Mouse (Mus musculus) ZHBTc4 (cell line): Measurements from ENCODE around the gene Slc25a21.

Experiments
- DNase-seq: peaks from one replicate; pipeline ENCODE4 v3.0.0-alpha.2; 2011; ENCODE audit warnings: low read depth, low spot score

Slc25a21 gene

DNA sequence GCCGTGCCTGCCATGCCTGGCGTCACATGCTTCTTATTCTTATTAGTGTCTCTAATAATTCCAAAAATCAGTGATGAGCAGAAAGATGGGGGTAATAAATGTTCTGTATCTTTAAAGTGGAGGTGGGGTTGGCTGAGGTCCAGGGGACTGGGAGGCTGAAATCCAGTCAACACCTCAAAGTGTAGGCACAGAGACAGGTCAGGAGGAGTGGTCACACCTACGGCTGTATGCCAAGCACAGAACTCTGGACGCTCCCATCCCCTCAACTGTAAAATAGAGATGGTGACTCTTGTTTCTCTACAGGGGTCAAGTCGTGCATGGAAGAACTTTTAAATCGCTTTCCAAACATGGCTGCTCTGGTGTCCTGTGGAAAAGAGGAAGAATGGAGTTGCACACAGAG is 429.8 kb downstream of the Slc25a21 start:
- no peak for DNase-seq

DNA sequence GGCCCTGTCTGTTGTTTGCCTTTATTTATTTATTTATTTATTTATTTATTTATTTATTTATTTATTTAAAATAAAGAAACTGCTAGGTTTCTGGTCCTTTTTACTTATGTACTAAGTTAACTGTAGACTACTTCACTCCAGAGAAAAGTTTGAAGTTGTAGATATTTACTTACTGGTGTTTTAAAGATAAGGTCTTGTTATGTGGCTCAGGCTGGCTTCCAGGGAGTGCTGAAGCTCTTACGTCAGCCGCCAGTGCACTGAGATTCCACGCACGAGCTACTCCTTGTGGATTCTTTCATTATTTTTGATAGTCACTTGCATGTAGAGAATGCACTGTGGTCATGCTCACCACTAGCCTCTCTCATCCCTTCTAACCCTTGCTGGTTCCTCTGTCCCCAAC is 460.2 kb downstream of the Slc25a21 start:
- no peak for DNase-seq

DNA sequence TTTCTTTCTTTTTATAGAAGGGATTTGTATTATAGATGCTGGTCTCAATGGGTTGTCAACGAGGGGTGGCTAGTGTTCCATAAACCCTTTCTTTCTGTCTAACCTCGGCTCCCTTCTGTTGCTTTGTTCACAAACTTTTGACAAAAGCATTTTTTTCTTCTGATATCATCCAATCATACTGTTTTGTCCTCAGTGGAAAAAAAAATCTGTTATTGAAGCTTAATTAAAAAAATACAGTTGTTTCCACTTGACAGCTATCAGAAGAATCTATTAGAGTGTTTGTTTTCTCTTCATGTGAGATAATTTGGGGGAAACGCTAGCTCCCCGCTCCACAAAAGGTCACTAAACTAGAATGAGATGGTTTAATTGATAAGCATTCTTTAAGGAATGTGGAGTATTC is 469.6 kb downstream of the Slc25a21 start:
- no peak for DNase-seq

DNA sequence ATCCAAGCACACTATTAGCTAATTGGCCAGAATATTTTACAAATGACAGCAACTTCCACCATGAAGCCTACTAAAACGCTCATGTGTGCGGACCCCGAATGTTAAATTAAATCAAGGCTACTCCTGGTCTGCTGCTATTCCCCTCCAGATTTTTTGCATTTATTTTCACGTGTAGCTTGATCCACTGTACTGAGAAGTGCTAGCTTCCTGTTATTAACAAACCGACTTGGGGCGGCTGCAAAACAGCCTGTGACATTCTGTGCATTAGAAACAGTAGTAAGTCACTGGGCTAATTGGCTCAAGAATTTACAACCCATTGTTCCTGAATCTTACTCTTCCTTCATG is 478.6 kb downstream of the Slc25a21 start:
- DNase-seq = no peak

DNA sequence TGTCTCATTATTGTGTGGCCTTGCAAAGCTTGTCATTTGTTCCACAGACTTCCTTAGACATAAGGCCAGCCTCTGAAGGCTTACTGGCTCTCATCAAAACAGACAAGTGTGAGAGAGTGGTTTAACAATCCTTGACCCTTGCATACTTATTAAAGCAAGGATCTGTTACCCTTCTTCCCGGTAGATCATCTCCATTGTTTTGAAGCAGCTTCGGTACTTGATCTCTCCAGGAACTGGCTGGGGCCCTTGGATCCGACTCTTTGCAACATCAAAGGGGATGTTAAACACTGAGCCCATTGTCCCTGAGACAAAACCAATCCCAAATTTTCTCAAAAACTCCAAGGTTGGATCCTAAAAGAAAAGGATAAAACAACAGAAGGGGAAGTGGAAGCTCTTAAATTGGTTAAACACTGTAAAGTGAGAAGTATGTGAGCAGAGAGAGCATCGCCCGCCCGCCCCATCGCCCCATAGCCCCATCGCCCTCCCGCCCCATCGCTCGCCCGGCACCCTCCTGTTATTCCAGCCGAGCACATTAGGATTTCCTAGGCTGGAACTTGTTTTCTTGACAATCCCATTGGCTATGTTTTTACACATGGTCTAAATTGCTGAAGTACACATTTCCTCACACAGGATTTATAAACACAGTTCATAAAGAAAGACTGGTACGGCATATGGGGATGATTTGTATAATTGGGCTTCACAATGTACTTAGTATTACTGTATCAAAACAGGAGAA is 479.1 kb downstream of the Slc25a21 start:
- DNase-seq = peak; percentile 78

DNA sequence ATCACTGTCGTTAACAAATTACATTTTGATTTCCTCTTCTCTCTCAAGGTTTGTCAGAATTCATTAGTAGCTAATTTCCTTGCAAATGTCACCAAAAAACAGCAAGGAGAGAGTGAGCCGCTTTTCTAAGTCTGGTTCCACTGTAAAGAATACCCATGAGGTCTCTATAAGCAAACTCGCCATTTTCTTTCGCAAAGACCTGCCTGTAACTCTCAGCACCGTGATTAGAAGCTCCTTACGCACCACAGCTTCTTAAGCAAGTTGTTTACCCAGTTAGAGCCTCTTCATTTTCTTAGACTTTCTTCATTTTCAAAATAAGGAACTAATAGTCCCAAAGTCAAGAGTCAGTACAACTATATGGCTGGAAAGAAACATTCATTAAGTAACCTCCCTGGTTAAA is 496.3 kb downstream of the Slc25a21 start:
- no peak for DNase-seq

DNA sequence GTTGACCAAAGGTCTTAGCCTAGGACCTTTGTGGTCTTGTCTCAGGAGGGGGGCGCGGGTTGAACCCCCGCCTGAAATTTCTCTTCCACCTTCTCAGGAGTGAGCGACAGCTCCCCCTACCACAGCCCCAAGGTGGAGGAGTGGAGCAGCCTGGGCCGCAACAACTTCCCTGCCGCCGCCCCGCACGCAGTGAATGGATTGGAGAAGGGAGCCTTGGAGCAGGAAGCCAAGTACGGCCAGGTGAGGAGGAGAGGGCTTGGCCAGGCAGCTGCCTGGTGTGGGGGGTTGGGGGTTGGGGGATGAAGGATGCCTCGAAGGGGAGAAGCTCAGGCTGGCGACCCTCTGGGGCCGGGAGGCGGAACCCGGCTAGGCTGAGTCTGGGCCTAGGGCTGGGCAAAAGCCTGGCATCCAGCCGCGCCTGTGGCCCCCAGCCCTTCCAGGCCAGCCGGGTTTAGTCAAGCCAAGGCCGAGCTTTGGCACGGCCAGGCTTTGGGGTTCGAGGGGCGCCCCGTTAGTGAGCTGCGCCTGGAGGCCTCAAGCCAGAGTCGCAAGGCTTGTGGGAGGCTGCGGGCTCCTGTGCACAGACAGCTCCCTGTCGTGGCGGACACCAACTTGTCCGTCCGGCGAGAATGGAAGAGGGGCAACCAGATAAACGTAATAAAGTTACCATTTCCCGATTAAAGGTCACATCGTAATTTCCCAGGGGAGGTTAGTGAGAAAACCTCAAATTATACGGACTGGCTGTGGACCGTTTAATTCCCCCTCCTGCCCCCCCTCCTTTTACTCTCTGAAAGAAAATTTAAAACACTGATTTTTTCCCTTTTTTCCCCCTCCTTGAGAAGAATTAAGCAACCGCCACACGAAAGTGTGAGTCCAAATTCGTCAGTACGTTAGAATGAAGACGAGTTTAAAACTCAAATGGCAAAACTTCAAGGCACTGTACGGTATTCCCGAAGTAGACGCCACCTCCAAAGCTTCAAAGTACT is 497.1 kb downstream of the Slc25a21 start:
- peak; percentile 61 for DNase-seq

DNA sequence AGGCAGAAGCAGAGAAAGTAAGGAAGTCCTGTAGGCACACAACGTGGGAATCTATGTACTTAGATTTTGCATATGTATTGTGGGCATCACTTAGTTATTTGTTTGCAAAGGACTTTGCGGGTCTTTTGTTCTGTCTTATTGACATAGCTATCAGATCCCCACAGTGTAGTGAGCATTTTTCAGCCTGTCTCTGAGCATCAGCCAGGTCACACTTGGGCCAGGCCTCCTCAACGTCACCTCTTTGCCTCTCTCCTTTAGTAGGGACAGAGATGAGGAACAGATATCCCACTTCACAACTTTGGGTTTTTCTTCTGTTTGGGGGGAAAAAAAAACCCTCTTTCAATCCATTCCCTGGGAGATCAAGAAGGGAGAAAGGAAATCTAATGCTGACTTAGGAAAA is 497.9 kb downstream of the Slc25a21 start:
- peak; percentile 5 for DNase-seq

DNA sequence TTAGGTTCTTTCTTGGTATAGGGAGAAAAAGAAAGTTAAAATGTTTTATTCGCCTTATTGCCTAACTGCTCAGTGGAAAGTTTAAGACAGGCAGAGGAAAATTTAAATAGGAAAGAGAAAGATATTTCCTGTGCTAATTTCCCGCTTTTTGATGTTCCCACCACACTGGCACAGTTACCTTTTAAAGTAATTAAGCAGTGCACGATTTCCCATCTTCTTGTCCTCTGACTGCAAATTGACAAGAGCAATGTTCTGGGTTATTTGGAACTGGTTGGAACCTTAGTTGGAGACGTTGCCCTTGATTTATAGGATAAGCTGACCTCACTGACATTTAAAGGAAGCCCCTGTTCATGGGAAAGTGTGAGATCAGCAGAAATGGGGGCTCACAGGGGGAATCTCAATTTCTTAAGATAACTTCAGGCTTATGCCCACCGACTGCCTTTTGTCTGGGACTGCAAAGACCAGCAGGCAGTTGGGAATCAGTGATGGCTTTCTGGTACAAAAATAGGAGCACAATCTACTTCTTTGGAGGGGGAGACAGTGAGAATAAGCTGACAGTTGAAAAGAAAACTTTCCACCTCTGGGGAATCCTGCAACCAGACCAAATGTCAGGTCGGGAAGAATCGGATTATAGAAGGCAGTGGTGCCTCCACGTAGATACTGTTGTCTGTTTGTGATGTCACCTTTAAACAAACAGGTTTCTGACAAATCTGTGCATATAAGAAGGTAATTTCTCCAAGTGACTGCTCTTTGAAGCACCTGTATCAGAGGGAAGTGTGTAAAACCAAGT is 498.9 kb downstream of the Slc25a21 start:
- DNase-seq = no peak

DNA sequence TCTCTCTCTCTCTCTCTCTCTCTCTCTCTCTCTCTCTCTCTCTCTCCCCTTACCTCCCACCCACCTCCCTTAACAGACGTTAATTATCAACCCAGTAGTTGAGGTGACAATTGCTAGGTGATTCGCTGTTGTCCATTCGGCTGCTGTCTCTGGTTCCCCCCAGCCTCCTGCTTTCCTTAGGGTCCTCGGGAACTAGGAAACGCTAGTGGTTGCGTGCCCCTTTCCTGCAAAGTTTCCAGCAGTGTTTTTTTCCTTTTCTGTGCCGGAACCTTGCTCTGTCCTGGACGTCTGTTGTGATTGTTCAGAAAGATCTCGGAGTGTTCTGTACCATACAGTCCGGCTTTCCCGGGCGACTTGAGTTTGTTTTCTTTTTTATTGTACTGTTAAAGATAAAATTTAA is 499.5 kb downstream of the Slc25a21 start:
- peak; percentile 26 for DNase-seq

DNA sequence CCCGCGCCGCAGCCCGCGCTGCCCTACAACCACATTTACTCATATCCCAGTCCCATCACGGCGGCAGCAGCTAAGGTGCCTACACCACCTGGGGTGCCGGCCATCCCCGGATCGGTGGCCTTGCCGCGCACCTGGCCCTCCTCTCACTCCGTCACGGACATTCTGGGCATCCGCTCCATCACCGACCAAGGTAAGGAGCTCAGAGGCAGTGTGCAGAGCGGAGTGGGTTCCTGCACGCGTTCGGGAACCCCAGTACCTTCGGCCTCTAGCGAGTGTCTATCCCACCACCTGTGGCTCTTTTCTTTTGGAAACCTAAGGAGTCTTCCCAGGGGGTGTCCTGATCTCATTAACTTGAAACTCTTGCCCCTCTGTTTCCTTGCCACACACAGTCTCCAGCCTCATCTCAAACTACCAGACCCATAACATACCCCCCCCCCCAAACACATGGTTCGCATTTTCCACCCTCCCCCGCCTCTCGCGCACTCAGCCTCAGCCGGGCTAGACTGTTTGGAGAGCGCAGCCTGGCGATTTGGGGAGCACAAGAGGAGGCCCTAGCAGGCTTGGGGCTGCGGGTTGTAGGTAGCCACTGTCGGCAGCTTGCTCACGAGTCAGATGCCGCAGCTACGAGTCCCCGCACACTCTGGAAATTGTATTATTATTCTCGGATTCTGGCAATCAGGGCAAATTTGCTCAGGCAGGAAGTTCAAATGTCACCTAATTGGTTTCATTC is 500.1 kb downstream of the Slc25a21 start:
- DNase-seq = peak; percentile 52

DNA sequence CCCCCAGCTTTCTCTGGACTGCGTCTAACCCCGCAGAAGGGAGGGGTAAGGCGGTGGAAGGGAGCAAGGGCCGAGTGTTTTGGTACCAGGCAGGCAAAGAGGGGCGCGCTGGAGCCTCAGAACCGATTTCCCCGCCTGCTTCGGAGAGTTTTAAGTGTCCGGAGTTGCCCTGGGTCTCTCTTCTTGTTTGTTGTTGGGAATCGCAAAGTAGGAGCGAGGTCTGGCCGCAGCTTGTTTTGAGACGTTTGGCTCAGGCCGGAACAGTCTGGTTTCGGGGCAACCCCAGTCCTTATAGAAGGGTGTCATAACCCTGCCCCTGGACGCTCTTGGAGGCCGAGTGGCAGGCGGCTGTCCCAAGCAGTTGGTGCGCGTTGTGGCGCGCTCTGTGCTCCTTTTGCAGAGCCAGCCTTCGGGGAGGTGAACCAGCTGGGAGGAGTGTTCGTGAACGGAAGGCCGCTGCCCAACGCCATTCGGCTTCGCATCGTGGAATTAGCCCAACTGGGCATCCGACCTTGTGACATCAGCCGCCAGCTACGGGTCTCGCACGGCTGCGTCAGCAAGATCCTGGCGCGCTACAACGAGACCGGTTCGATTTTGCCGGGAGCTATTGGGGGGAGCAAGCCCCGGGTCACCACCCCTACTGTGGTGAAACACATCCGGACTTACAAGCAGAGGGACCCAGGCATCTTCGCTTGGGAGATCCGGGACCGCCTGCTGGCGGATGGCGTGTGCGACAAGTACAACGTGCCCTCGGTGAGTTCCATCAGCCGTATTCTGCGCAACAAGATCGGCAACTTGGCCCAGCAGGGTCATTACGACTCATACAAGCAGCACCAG is 500.9 kb downstream of the Slc25a21 start:
- peak; percentile 80 for DNase-seq

DNA sequence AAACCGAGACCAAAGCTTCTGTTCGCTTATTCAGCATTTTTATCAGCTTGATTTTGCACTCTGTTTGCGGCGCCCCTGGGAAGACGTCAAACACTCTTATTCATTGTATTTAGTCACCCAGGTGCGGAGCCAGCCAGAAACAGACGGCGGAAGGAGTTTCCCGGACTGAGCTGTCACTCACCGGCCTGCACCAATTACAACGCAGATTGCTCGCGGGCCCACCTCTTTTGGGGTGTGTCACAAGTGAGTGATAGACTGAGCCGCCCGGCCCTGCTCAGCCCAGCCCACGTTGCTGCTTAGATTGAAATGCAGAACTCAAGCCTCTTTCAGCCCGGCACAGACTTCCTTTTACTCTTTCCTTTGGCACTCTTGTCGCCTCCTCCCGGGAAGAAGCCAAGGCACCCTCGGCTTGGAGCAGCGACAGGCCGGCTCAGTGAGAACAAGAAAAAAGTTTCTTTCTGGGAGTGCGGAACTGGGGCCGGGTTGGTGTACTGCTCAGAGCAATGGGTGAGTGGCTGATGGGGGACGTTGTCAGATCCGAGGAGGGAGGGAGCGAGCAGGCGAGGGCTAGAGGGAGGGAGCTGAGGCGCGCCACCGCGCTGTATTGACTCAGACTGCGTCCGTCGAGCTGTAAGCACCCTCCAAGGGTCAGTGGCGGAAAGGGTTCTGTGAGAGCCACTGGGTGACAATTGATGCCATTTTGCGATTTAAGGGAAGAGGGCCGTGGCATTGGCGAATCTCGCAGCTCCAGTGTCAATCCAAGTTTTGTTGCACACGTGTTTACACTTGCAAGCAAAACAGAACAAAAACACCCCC is 501.7 kb downstream of the Slc25a21 start:
- peak; percentile 97 for DNase-seq

DNA sequence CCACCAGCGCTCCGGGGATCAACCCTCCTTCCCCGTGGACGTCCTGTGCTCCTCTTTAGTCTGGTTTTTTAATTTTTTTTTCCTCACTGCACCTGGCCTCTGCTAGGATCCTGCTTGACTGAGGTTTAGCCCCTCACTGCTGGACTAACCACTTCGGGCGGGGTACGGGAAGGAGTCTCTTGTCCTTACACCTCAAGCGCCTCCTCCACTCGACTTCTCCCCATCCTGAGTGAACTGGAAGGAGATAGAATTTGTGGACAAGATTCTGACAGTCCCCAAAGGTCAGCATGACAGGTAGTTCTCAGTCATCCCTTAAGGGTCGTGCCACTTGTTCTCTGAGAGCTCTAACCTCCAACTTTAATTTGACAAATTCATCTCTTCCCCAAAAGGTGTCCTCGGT is 502.3 kb downstream of the Slc25a21 start:
- DNase-seq = no peak

DNA sequence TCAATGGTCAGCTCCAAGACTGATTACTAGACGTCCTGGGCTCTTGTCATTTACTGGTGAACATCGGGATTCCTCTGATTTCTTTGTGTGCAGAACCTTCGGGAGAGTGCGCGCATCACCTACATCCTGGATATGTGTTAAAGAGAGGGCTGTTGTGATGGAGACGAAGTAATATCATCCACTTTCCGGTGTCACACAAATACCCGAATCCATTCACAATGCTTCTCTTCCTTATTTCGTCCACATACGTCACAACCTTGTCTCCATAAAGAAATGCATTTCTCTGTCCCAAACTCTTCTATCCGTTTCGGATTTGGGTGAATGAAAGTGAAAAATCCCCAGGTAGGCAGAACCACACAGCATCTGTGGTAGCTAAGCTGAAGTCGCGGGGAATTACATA is 502.9 kb downstream of the Slc25a21 start:
- DNase-seq = peak; percentile 27

DNA sequence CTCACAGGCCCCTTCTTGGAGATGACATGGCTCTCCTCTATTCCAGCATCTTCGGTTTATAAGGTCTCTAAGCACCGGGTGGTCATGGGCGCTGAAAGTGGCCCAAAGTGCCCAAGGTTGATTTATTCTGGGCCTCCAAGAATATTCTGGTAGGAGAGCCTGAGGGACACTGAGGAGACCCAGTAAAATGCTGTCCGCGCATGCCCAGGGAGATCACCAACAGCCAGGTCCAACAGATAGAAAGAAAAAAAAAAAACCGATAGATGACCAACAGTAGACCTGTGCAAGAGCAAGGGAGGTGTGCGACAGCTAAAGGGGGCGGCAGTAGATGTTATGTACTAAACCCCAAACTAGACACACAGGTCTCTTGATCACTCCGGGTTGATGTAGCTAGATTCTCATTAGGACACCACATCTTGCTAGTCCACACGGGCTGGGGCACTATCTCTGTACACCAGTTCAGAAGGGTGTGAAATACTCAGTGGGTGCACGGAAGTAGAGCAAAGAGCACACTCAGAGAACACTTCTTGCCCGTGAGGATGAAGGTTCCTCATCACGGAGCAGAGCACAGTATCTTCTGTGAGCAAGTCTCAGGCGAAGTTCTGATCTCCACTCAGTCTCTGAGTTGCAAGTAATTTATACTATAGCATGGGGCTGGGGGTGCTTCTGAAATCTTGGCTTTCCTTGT is 503.7 kb downstream of the Slc25a21 start:
- no peak for DNase-seq

DNA sequence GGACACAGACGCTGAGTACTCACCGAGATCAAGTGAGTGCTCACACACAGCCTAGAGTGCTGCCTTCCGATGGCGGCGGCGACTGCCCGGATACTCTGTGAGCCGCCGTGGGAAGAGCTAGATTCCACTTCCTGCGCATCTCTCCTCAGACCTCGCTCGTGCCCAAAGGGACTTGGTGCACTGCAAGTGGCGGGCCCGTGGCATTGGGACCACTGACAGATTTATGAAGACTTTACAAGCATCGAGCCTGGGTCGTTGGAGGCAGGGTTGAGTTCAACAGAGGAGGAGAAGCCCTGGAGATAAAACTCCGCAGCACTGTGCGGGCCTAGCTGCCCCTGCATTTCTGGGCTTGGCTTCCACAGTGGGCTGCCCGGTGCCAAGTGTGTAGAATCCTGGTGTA is 504.7 kb downstream of the Slc25a21 start:
- DNase-seq = peak; percentile 53

DNA sequence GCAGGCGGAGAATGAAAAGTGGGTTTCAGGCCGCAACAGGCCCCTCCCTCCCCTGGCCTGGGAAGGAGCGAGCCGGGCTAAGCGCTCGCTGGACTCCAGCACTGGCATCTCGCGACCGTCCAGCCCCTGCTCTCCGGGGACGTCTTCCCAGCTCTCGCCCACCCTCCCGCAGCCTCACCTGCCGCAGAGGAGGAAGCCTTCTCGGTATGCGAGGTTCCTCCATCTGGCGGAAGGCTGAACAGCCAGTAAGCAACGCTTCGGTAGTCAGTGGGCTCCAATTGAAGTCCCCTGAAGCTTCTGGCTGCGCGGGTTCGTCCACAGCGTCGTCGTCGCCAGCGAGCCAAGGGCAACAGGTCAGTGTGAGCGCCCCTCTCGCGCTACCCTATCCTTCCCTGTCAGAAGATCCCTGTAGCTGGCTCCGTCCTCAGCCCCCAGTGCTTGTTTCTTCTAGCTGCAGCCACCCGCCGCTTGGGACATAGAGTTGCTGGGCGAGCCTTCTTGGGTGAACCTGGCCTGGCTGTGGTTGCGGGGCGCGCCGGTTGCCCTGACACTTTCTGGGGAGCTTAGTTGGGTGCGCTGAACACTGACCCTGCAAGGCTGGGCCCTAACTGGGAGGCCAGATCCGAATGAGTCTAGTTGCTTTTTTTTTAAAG is 505.7 kb downstream of the Slc25a21 start, which contains the start of gene Pax9:
TSS of gene Pax9 (plus strand) at position 341 of the 653 bp plus-strand sequence.
- DNase-seq = peak; percentile 55
